Mouse (Mus musculus) testis, adult 2 months (tissue): ENCODE measurements around the gene Actn1.

Experiments used
- CTCF ChIP-seq: fragments of 200-500 bp; IDR thresholded peaks from 2 replicates; pipeline ENCODE4 v1.5.1; 2012; ENCODE audit warnings: low read depth, mild to moderate bottlenecking, inconsistent platforms, low read length, moderate library complexity; ENCODE audit not compliant: control insufficient read depth, insufficient read depth, insufficient replicate concordance
- POLR2A ChIP-seq: fragments of 200-500 bp; IDR thresholded peaks from 2 replicates; pipeline ENCODE4 v1.6.1; 2012; ENCODE audit warnings: low read depth, mild to moderate bottlenecking, inconsistent platforms, low read length, moderate library complexity; ENCODE audit not compliant: control insufficient read depth

GRCm38 (mm10) chr12:80230854-80231253 is 29.3 kb downstream of the Actn1 start:
- TF ChIP-seq CTCF (no peak), POLR2A (no peak)
